Mouse (Mus musculus) kidney, adult 18-20 months (tissue): ENCODE measurements at regions not wholly inside any gene's neighbourhood (a gene's known extent, or its start where the extent isn't known, plus 50 kb on each side); places are given as distances from the start of the nearest gene placed in this dataset.

Experiments used
- DNase-seq: peaks from one replicate; pipeline ENCODE4 v3.0.0; 2021

GRCm38 (mm10) chr10:96515164-96515922 lies 101.5 kb upstream of the Btg1 start:
- no peak for DNase-seq

GRCm38 (mm10) chr10:96515923-96516258 lies 100.9 kb upstream of the Btg1 start:
- no peak for DNase-seq

- no peak for DNase-seq
These were observed 97.4 kb upstream of the Btg1 start for GRCm38 (mm10) chr10:96519411-96519810.

- DNase-seq, result no peak
These were observed 95.6 kb upstream of the Btg1 start for GRCm38 (mm10) chr10:96520995-96521760.

GRCm38 (mm10) chr10:96523967-96524801 lies 92.6 kb upstream of the Btg1 start:
- DNase-seq, result no peak

GRCm38 (mm10) chr10:96527864-96528263 lies 88.9 kb upstream of the Btg1 start:
- no peak for DNase-seq

GRCm38 (mm10) chr10:96534547-96535124 lies 82.2 kb upstream of the Btg1 start:
- no peak for DNase-seq

- no peak for DNase-seq
These were observed 81.3 kb upstream of the Btg1 start for GRCm38 (mm10) chr10:96535461-96535860.

- no peak for DNase-seq
These were observed 76.0 kb upstream of the Btg1 start for GRCm38 (mm10) chr10:96540828-96541227.

GRCm38 (mm10) chr10:96545312-96545711 lies 71.5 kb upstream of the Btg1 start:
- DNase-seq, result no peak

- no peak for DNase-seq
These were observed 70.9 kb upstream of the Btg1 start for GRCm38 (mm10) chr10:96545761-96546388.

- DNase-seq, result no peak
These were observed 67.2 kb upstream of the Btg1 start for GRCm38 (mm10) chr10:96549651-96550050.

- no peak for DNase-seq
These were observed 66.5 kb upstream of the Btg1 start for GRCm38 (mm10) chr10:96550266-96550665.

GRCm38 (mm10) chr10:96557336-96557735 lies 59.5 kb upstream of the Btg1 start:
- no peak for DNase-seq

- no peak for DNase-seq
These were observed 51.5 kb upstream of the Btg1 start for GRCm38 (mm10) chr10:96565343-96565742.
